8 mouse cellular contexts compared by ENCODE assay signal in genomic region chr6:54021123-54021789, GRCm38 (mm10). TPM values are rescaled to one million over a fixed set of nuclear protein-coding genes. Genes with fewer than 3 reads are reported as not detected.
A peak's percentile ranks its signal among the peaks of the same experiment; 100 is the strongest.
DNase-seq lines count a peak whose midpoint lies in the region; ATAC-seq lines count a peak whose summit lies in the region.

No protein-coding gene starts in this region.

- peak; percentile 80 for ATAC-seq in common myeloid progenitor, adult 5-6 weeks (replicated peaks; ENCODE audit: low read depth, poor library complexity, severe bottlenecking)

- DNase-seq in MN1 (ENCODE audit: low spot score) = peak; percentile 68
- DNase-seq in kidney, adult 11 months = peak; percentile 80
- peak; percentile 65 for DNase-seq in lung, postnatal 10 days
- DNase-seq in right cerebral cortex, postnatal 14 days = no peak
- DNase-seq in gastrocnemius, postnatal 14 days = no peak
- no peak for DNase-seq in left cerebral cortex, postnatal 14 days (ENCODE audit: low spot score in 2 of 2)
- DNase-seq in left cerebral cortex, adult 8-10 months (ENCODE audit: low spot score in 2 of 2) = no peak

- intact Hi-C loops in gastrocnemius, postnatal 14 days (cut with DNase I; ENCODE audit: low total_unique reads) = no loop called here
- intact Hi-C loops in left cerebral cortex, postnatal 14 days (cut with DNase I) = no loop called here

RNA-seq across cellular contexts. Expression of gene Chn2, which starts 18.1 kb away (rescaled TPM):
- total RNA-seq in common myeloid progenitor, adult 5-6 weeks (2017) = 11.7 and 13.8 TPM in 2 replicates
- 1 to 10 TPM; 3.8 to 5.2 TPM for total RNA-seq in gastrocnemius, postnatal 14 days (2021)
- total RNA-seq in left cerebral cortex, postnatal 14 days (2021) = 10 to 100 TPM; 45.0 to 51.2 TPM
- 10 to 100 TPM; 46.0 to 51.8 (median 47.8) TPM for total RNA-seq in left cerebral cortex, adult 8-10 months (2022)

RNA-seq across cellular contexts. Expression of gene Cpvl, which starts 42.8 kb away (rescaled TPM):
- 0.09 TPM in 1 of 2 replicates, not detected in the other for total RNA-seq in common myeloid progenitor, adult 5-6 weeks (2017)
- total RNA-seq in gastrocnemius, postnatal 14 days (2021) = not detected
- total RNA-seq in left cerebral cortex, postnatal 14 days (2021) = not detected
- total RNA-seq in left cerebral cortex, adult 8-10 months (2022) = not detected

Comparison
In these comparisons a context has a peak if more than half of its experiments do, and no peak if none do; other contexts are left out.
1. DNase-seq: peak in MN1 (single experiment), kidney, adult 11 months (single experiment) and lung, postnatal 10 days (single experiment); none in right cerebral cortex, postnatal 14 days (single experiment), gastrocnemius, postnatal 14 days (single experiment), left cerebral cortex, postnatal 14 days (0 of 2) and left cerebral cortex, adult 8-10 months (0 of 2).